Mouse (Mus musculus): Measurements from ENCODE around the gene Arsa. TPM values are rescaled to one million over a fixed set of nuclear protein-coding genes. Genes with fewer than 3 reads are reported as not detected.
"Not testable (repeated sequence)": the region's sequence is repeated elsewhere in the genome, so short reads cannot be mapped to it uniquely, and the experiment has no call there.

Arsa gene
- polyA plus RNA-seq, 1 experiment from 2014 or later: 29.5 TPM

- no peaks in the 10 kb centered on the region for H3K36me3 ChIP-seq (ENCODE audit: control insufficient read depth, insufficient read depth, low read length)
- H3K27me3 ChIP-seq (replicated peaks; ENCODE audit: control insufficient read depth, insufficient read depth, low read length): no peaks in the 10 kb centered on the region
- no peak overlapping the region for H3K27ac ChIP-seq (ENCODE audit: low read length)
- H3K4me3 ChIP-seq (ENCODE audit: low read length): no peak overlapping the region
- H3K4me2 ChIP-seq (ENCODE audit: low read depth, low read length): no peak overlapping the region
- ATAC-seq: no peak
- 42% methylated on average over 8 of the region's 8 CpGs for WGBS
- no peak overlapping the region for H3K9ac ChIP-seq (ENCODE audit: low read depth, low read length)
- H3K4me1 ChIP-seq (ENCODE audit: control insufficient read depth, insufficient read depth, low read length): no peaks in the 10 kb centered on the region
- H3K9me3 ChIP-seq (ENCODE audit: control insufficient read depth, low read length): no peaks in the 10 kb centered on the region
Observed at GRCm38 (mm10) chr15:89442486-89443070, 34.6 kb downstream of the Arsa start.

- WGBS: 87% methylated on average over 5 of the region's 5 CpGs
- Histone ChIP-seq H3K4me3 (ENCODE audit: low read length) (no peak overlapping the region), H3K4me1 (ENCODE audit: control insufficient read depth, insufficient read depth, low read length) (peaks cover 4% of the 10 kb centered on the region; the same call in 1 of the 2 replicates), H3K27me3 (replicated peaks; ENCODE audit: control insufficient read depth, insufficient read depth, low read length) (no peaks in the 10 kb centered on the region), H3K36me3 (ENCODE audit: control insufficient read depth, insufficient read depth, low read length) (no peaks in the 10 kb centered on the region), H3K27ac (ENCODE audit: low read length) (no peak overlapping the region), H3K9ac (ENCODE audit: low read depth, low read length) (no peak overlapping the region), H3K9me3 (ENCODE audit: control insufficient read depth, low read length) (no peaks in the 10 kb centered on the region), H3K4me2 (ENCODE audit: low read depth, low read length) (no peak overlapping the region)
- ATAC-seq: no peak
Observed at GRCm38 (mm10) chr15:89435878-89436277, 41.3 kb downstream of the Arsa start.

- 79% methylated on average over 3 of the region's 3 CpGs for WGBS
- H3K4me3 ChIP-seq (ENCODE audit: low read length): no peak overlapping the region
- no peak overlapping the region for H3K4me2 ChIP-seq (ENCODE audit: low read depth, low read length)
- peaks cover 4% of the 10 kb centered on the region for H3K4me1 ChIP-seq (ENCODE audit: control insufficient read depth, insufficient read depth, low read length)
- no peak overlapping the region for H3K9ac ChIP-seq (ENCODE audit: low read depth, low read length)
- no peaks in the 10 kb centered on the region for H3K27me3 ChIP-seq (replicated peaks; ENCODE audit: control insufficient read depth, insufficient read depth, low read length)
- H3K36me3 ChIP-seq (ENCODE audit: control insufficient read depth, insufficient read depth, low read length): no peaks in the 10 kb centered on the region
- H3K9me3 ChIP-seq (ENCODE audit: control insufficient read depth, low read length): no peaks in the 10 kb centered on the region
- ATAC-seq: no peak
- no peak overlapping the region for H3K27ac ChIP-seq (ENCODE audit: low read length)
Observed at GRCm38 (mm10) chr15:89434136-89434535, 43.1 kb downstream of the Arsa start.

- WGBS: 81% methylated on average over 4 of the region's 4 CpGs
- H3K4me2 ChIP-seq (ENCODE audit: low read depth, low read length): no peak overlapping the region
- no peak for ATAC-seq
Observed at GRCm38 (mm10) chr15:89432946-89433345, 44.3 kb downstream of the Arsa start.

GRCm38 (mm10) chr15:89431806-89432205, 45.4 kb downstream of the Arsa start:
- H3K4me2 ChIP-seq (ENCODE audit: low read depth, low read length): no peak overlapping the region
- peaks cover 9% of the 10 kb centered on the region for H3K4me1 ChIP-seq (ENCODE audit: control insufficient read depth, insufficient read depth, low read length)
- H3K9ac ChIP-seq (ENCODE audit: low read depth, low read length): no peak overlapping the region
- H3K9me3 ChIP-seq (ENCODE audit: control insufficient read depth, low read length): no peaks in the 10 kb centered on the region
- ATAC-seq: no peak
- 94% methylated on average over 6 of the region's 6 CpGs for WGBS
- no peak overlapping the region for H3K4me3 ChIP-seq (ENCODE audit: low read length)
- H3K36me3 ChIP-seq (ENCODE audit: control insufficient read depth, insufficient read depth, low read length): no peaks in the 10 kb centered on the region
- no peaks in the 10 kb centered on the region for H3K27me3 ChIP-seq (replicated peaks; ENCODE audit: control insufficient read depth, insufficient read depth, low read length)
- H3K27ac ChIP-seq (ENCODE audit: low read length): 0 out of 2 replicates have a peak overlapping the region, but pooled peaks have one; percentile 25

More at GRCm38 (mm10) chr15:89432946-89433345, 44.3 kb downstream of the Arsa start:
- no peaks in the 10 kb centered on the region for H3K27me3 ChIP-seq (replicated peaks; ENCODE audit: control insufficient read depth, insufficient read depth, low read length)
- H3K4me1 ChIP-seq (ENCODE audit: control insufficient read depth, insufficient read depth, low read length): peaks cover 9% of the 10 kb centered on the region
- no peak overlapping the region for H3K4me3 ChIP-seq (ENCODE audit: low read length)
- no peaks in the 10 kb centered on the region for H3K36me3 ChIP-seq (ENCODE audit: control insufficient read depth, insufficient read depth, low read length)
- no peak overlapping the region for H3K9ac ChIP-seq (ENCODE audit: low read depth, low read length)
- H3K27ac ChIP-seq (ENCODE audit: low read length): no peak overlapping the region
- no peaks in the 10 kb centered on the region for H3K9me3 ChIP-seq (ENCODE audit: control insufficient read depth, low read length)

- no peak overlapping the region for H3K4me3 ChIP-seq (ENCODE audit: low read length)
- 0 out of 2 replicates have a peak, but pooled peaks cover 4% of the 10 kb centered on the region for H3K36me3 ChIP-seq (ENCODE audit: control insufficient read depth, insufficient read depth, low read length)
- H3K9ac ChIP-seq (ENCODE audit: low read depth, low read length): no peak overlapping the region
- H3K9me3 ChIP-seq (ENCODE audit: control insufficient read depth, low read length): no peaks in the 10 kb centered on the region
- 75% methylated on average over 3 of the region's 3 CpGs for WGBS
- 0 out of 2 replicates have a peak overlapping the region, but pooled peaks have one; percentile 18 for H3K27ac ChIP-seq (ENCODE audit: low read length)
- no peak for ATAC-seq
- H3K4me2 ChIP-seq (ENCODE audit: low read depth, low read length): no peak overlapping the region
- H3K4me1 ChIP-seq (ENCODE audit: control insufficient read depth, insufficient read depth, low read length): peaks cover 9% of the 10 kb centered on the region
- H3K27me3 ChIP-seq (replicated peaks; ENCODE audit: control insufficient read depth, insufficient read depth, low read length): no peaks in the 10 kb centered on the region
Observed at GRCm38 (mm10) chr15:89431271-89431670, 46.0 kb downstream of the Arsa start.

GRCm38 (mm10) chr15:89430771-89431170, 46.5 kb downstream of the Arsa start:
- 76% methylated on average over 8 of the region's 9 CpGs for WGBS
- not testable (repeated sequence) for H3K9ac ChIP-seq (ENCODE audit: low read depth, low read length); ATAC-seq; H3K27me3 ChIP-seq (replicated peaks; ENCODE audit: control insufficient read depth, insufficient read depth, low read length); H3K9me3 ChIP-seq (ENCODE audit: control insufficient read depth, low read length); H3K4me3 ChIP-seq (ENCODE audit: low read length); H3K36me3 ChIP-seq (ENCODE audit: control insufficient read depth, insufficient read depth, low read length); H3K27ac ChIP-seq (ENCODE audit: low read length)
- peak overlapping the region; percentile 88; the same call in 1 of the 2 replicates for H3K4me2 ChIP-seq (ENCODE audit: low read depth, low read length)
- peaks cover 12% of the 10 kb centered on the region for H3K4me1 ChIP-seq (ENCODE audit: control insufficient read depth, insufficient read depth, low read length)

- 0 out of 2 replicates have a peak, but pooled peaks cover 4% of the 10 kb centered on the region for H3K36me3 ChIP-seq (ENCODE audit: control insufficient read depth, insufficient read depth, low read length)
- ATAC-seq: no peak
- 46% methylated on average over 6 of the region's 6 CpGs for WGBS
Observed at GRCm38 (mm10) chr15:89430341-89430740, 46.9 kb downstream of the Arsa start.

GRCm38 (mm10) chr15:89429352-89430221, 47.6 kb downstream of the Arsa start, which contains the start of the genes C730034F03Rik, Gm44502 and Chkb:
C730034F03Rik (plus strand) TSS chr15:89429589.
Gm44502 (minus strand) TSS chr15:89429696.
Chkb (minus strand) TSS chr15:89429908.
- Histone ChIP-seq H3K9ac (ENCODE audit: low read depth, low read length) (peak within 1 kb of the TSS; percentile 87), H3K4me2 (ENCODE audit: low read depth, low read length) (peak within 1 kb of the TSS; percentile 88), H3K4me1 (ENCODE audit: control insufficient read depth, insufficient read depth, low read length) (peaks cover 12% of the 10 kb centered on the region), H3K4me3 (ENCODE audit: low read length) (peak within 1 kb of the TSS; percentile 87), H3K36me3 (ENCODE audit: control insufficient read depth, insufficient read depth, low read length) (0 out of 2 replicates have a peak, but pooled peaks cover 4% of the 10 kb centered on the region), H3K9me3 (ENCODE audit: control insufficient read depth, low read length) (no peaks in the 10 kb centered on the region), H3K27ac (ENCODE audit: low read length) (peak within 1 kb of the TSS; percentile 99), H3K27me3 (replicated peaks; ENCODE audit: control insufficient read depth, insufficient read depth, low read length) (no peaks in the 10 kb centered on the region)
- peak; percentile 95 for ATAC-seq
- WGBS: under 1% methylated on average over 69 of the region's 70 CpGs

More at GRCm38 (mm10) chr15:89430341-89430740, 46.9 kb downstream of the Arsa start:
- H3K27ac ChIP-seq (ENCODE audit: low read length): peak overlapping the region; percentile 99
- H3K9me3 ChIP-seq (ENCODE audit: control insufficient read depth, low read length): no peaks in the 10 kb centered on the region
- H3K4me1 ChIP-seq (ENCODE audit: control insufficient read depth, insufficient read depth, low read length): peaks cover 12% of the 10 kb centered on the region
- peak overlapping the region; percentile 88 for H3K4me2 ChIP-seq (ENCODE audit: low read depth, low read length)
- H3K27me3 ChIP-seq (replicated peaks; ENCODE audit: control insufficient read depth, insufficient read depth, low read length): no peaks in the 10 kb centered on the region
- peak overlapping the region; percentile 87 for H3K4me3 ChIP-seq (ENCODE audit: low read length)
- peak overlapping the region; percentile 87 for H3K9ac ChIP-seq (ENCODE audit: low read depth, low read length)
